Comparison of ENCODE assay signal across 9 mouse cellular contexts in genomic region chr11:79099032-79099431, GRCm38 (mm10). TPM values are rescaled to one million over a fixed set of nuclear protein-coding genes. Genes with fewer than 3 reads are reported as not detected.
DNase-seq lines count a peak whose midpoint lies in the region; ATAC-seq lines count a peak whose summit lies in the region.
"Had no signal": no experiment of that assay in that cellular context is flagged by ENCODE, and none has a peak within 500 bp of the region (broad histone marks: within the 10 kb centered on the region; RNA-seq: fewer than 3 reads in every experiment).

No protein-coding gene starts in this region.

- intact Hi-C loops in left cerebral cortex, postnatal 14 days (cut with DNase I), result no loop called here
- intact Hi-C loops in left cerebral cortex, postnatal 4 days (cut with DNase I), result no loop called here

- H3K27me3 ChIP-seq in kidney, embryonic 15.5 days, result no peaks in the 10 kb centered on the region
- H3K27me3 ChIP-seq: liver, embryonic 13.5 days had no signal

- H3K4me3 ChIP-seq in kidney, embryonic 15.5 days (replicated peaks), result no peak overlapping the region
- H3K4me3 ChIP-seq: liver, embryonic 13.5 days had no signal

- 44% methylated on average over 8 of the region's 8 CpGs for WGBS in kidney, embryonic 15.5 days

- H3K9me3 ChIP-seq in kidney, embryonic 15.5 days (replicated peaks), result no peaks in the 10 kb centered on the region
- H3K9me3 ChIP-seq: liver, embryonic 13.5 days had no signal

- no peak overlapping the region for H3K4me2 ChIP-seq in kidney, embryonic 15.5 days
- H3K4me2 ChIP-seq: liver, embryonic 13.5 days had no signal

- no peak for ATAC-seq in kidney, embryonic 15.5 days (replicated peaks; ENCODE audit: low FRiP score)

- H3K4me1 ChIP-seq in kidney, embryonic 15.5 days, result peaks cover 62% of the 10 kb centered on the region

- no peaks in the 10 kb centered on the region for H3K36me3 ChIP-seq in kidney, embryonic 15.5 days
- H3K36me3 ChIP-seq: liver, embryonic 13.5 days had no signal

- no peak overlapping the region for H3K9ac ChIP-seq in kidney, embryonic 15.5 days
- H3K9ac ChIP-seq: liver, embryonic 13.5 days had no signal

- no peak overlapping the region for H3K27ac ChIP-seq in kidney, embryonic 15.5 days
- H3K27ac ChIP-seq: liver, embryonic 13.5 days had no signal

- peak; percentile 35 for DNase-seq in kidney, adult 18-20 months
- DNase-seq in Muller cell, postnatal 12 days (ENCODE audit: inconsistent ontology term), result peak; percentile 83
- peak; percentile 85 for DNase-seq in adrenal gland, adult 8-10 months
- peak; percentile 63 for DNase-seq in kidney, postnatal 14 days
- DNase-seq in left cerebral cortex, postnatal 14 days (ENCODE audit: low spot score in 2 of 2), result no peak
- no peak for DNase-seq in frontal cortex, postnatal 25 days (ENCODE audit: low spot score in 2 of 2)
- no peak for DNase-seq in left cerebral cortex, postnatal 4 days
- DNase-seq: liver, embryonic 13.5 days had no signal

RNA-seq across cellular contexts. Expression of gene Ksr1, which starts 47.2 kb away (rescaled TPM):
- polyA plus RNA-seq in kidney, embryonic 15.5 days (2015; fragmentation: Nextera tagmentation; extraction: Ambion mirVana), result 2.6 and 3.3 TPM in 2 replicates
- total RNA-seq in adrenal gland, adult 8-10 months (2022), result 10 to 100 TPM; 10.2 to 19.2 (median 14.3) TPM
- 10 to 100 TPM; 55.5 to 56.7 TPM for total RNA-seq in left cerebral cortex, postnatal 14 days (2021)
- total RNA-seq in left cerebral cortex, postnatal 4 days (2021), result 10 to 100 TPM; 49.9 to 50.6 TPM

Comparison
In these comparisons a context has a peak if more than half of its experiments do, and no peak if none do; other contexts are left out.
1. DNase-seq: peak in kidney, adult 18-20 months (single experiment), Muller cell, postnatal 12 days (single experiment), adrenal gland, adult 8-10 months (single experiment) and kidney, postnatal 14 days (single experiment); none in left cerebral cortex, postnatal 14 days (0 of 2), frontal cortex, postnatal 25 days (0 of 2) and left cerebral cortex, postnatal 4 days (single experiment).